Mouse (Mus musculus): ENCODE data around the gene Cyp26b1. TPM values are rescaled to one million over a fixed set of nuclear protein-coding genes. Genes with fewer than 3 reads are reported as not detected.

Gene Cyp26b1
- polyA plus RNA-seq, 1 experiment from 2014 or later = 5.7 TPM

DNA sequence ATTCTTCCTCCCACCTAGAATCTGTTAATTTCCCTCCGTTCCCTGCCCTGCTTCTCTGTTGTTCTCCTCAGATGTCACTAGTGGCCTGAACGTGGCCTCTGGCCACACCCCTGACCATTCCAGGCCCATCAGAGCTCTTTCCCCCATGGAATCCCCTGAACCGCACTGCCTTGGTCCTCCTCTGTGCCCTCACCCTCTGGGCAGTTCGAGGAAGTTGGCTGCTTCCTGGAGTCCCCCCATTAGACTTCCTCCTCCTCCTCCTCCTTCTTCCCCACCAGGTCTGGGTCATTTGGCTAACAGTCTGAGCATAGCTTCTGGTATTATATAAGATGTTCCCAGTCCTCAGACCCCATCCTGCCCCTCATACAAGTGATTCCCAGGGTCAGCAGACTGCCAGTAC is 53.8 kb downstream of the Cyp26b1 start:
- H3K27me3 ChIP-seq = no peaks in the 10 kb centered on the region
- H3K9me3 ChIP-seq = no peaks in the 10 kb centered on the region
- no peak for ATAC-seq (ENCODE audit: low read depth)
- no peak overlapping the region for H3K27ac ChIP-seq (replicated peaks)
- H3K9ac ChIP-seq = no peak overlapping the region
- H3K4me1 ChIP-seq (replicated peaks) = no peaks in the 10 kb centered on the region
- H3K4me2 ChIP-seq = no peak overlapping the region
- WGBS = 63% methylated on average over 4 of the region's 4 CpGs
- no peak overlapping the region for H3K4me3 ChIP-seq
- H3K36me3 ChIP-seq = no peaks in the 10 kb centered on the region

DNA sequence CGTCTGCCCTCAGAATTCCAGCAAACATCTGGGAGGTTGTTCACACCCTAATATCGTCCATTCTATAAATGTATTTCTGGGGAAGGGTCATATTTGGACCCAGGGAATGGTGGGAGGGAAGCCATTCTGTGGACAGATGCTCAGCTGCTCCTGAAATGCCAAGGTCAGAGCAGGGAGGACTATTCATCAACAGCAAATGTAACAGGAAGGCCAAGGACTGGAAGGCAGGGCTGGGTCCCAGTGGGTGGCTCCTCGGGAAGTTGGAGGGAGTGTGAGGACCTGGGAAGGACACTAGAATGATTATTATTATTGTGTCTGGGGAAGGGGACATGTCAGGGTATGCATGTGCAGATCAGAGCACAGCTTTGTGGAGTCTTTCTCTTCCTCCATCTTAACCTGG is 55.0 kb downstream of the Cyp26b1 start:
- Histone ChIP-seq H3K9me3 (no peaks in the 10 kb centered on the region), H3K27me3 (no peaks in the 10 kb centered on the region), H3K4me1 (replicated peaks) (no peaks in the 10 kb centered on the region), H3K4me2 (no peak overlapping the region), H3K27ac (replicated peaks) (no peak overlapping the region), H3K9ac (no peak overlapping the region), H3K4me3 (no peak overlapping the region), H3K36me3 (no peaks in the 10 kb centered on the region)
- 73% methylated on average over 3 of the region's 3 CpGs for WGBS
- ATAC-seq (ENCODE audit: low read depth) = no peak

DNA sequence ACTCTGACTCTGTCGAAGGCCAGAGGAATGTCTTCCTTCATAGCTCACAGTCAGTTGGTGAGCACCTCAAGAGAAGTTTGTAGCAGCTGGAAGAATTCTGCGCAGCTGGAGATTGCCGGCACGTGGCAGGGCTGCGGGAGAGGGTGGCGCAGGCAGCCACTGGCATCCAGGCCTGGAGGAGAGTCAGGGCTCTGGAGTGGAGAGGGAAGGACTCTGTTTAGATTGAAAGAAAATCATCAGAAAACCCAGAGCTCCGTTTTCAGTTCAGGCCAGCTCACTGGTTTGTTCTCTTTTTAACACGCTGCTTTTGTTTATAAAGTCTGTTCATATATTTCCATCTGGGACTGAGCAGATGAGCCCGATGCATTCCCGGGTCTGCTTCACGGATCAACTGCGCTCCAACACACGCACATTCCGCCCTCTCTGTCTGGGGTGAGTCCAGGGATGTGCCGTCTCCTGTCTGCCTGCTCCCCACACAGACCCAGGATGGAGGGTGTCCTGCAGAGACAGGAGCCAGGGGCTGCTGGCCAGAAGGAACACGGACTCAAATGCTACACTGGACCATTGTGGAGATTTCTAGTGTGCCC is 56.0 kb downstream of the Cyp26b1 start:
- Histone ChIP-seq H3K36me3 (no peaks in the 10 kb centered on the region), H3K9ac (no peak overlapping the region), H3K4me1 (replicated peaks) (no peaks in the 10 kb centered on the region), H3K4me3 (no peak overlapping the region), H3K27me3 (no peaks in the 10 kb centered on the region), H3K9me3 (no peaks in the 10 kb centered on the region), H3K4me2 (no peak overlapping the region), H3K27ac (replicated peaks) (no peak overlapping the region)
- no peak for ATAC-seq (ENCODE audit: low read depth)
- 79% methylated on average over 16 of the region's 16 CpGs for WGBS

DNA sequence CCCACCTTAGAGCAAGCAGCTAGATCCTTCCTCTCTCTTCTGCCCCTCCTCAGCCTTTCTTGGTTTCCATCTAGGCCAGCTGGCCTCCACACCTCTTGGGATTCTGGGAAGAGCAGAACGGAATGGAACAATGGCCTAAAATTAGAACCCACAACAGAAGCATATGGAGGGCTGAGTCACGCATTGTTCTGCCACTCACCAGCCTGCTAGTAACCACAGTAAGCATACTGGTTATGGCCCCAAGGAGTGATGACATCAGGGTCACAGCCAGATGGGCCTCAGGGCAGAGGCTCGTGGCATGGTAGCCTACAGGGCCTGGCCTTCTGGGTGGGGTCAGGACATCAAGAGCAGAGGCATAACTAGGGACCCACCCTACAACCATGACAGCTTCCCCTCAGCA is 58.8 kb downstream of the Cyp26b1 start:
- Histone ChIP-seq H3K9ac (no peak overlapping the region), H3K36me3 (no peaks in the 10 kb centered on the region), H3K4me3 (no peak overlapping the region), H3K4me2 (no peak overlapping the region), H3K27me3 (no peaks in the 10 kb centered on the region), H3K4me1 (replicated peaks) (no peaks in the 10 kb centered on the region), H3K9me3 (no peaks in the 10 kb centered on the region), H3K27ac (replicated peaks) (no peak overlapping the region)
- WGBS = 58% methylated on average over 3 of the region's 3 CpGs
- ATAC-seq (ENCODE audit: low read depth) = no peak

DNA sequence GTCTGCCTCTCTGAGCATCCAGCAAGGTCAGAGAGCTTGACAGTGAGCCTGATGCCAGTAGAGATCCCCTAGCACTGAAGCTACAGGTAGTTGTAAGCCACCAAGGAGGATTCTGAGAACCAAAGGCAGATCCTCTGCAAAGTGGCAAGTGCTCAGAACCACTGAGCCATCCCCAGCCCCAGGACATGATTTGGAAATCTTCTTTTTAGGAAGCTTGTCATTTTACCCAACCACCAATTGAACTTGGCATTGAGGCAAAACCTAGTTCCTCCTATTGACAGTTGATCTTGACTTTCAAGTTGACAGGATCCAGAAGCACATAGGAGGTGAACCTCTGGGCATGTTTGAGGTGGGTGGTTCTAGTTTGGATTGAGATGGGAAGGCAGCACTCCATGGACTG is 63.8 kb downstream of the Cyp26b1 start:
- no peak overlapping the region for H3K4me3 ChIP-seq
- H3K27ac ChIP-seq (replicated peaks) = no peak overlapping the region
- no peaks in the 10 kb centered on the region for H3K9me3 ChIP-seq
- no peaks in the 10 kb centered on the region for H3K27me3 ChIP-seq
- no peaks in the 10 kb centered on the region for H3K36me3 ChIP-seq
- no peak overlapping the region for H3K9ac ChIP-seq
- H3K4me1 ChIP-seq (replicated peaks) = no peaks in the 10 kb centered on the region
- no peak overlapping the region for H3K4me2 ChIP-seq
- ATAC-seq (ENCODE audit: low read depth) = no peak

DNA sequence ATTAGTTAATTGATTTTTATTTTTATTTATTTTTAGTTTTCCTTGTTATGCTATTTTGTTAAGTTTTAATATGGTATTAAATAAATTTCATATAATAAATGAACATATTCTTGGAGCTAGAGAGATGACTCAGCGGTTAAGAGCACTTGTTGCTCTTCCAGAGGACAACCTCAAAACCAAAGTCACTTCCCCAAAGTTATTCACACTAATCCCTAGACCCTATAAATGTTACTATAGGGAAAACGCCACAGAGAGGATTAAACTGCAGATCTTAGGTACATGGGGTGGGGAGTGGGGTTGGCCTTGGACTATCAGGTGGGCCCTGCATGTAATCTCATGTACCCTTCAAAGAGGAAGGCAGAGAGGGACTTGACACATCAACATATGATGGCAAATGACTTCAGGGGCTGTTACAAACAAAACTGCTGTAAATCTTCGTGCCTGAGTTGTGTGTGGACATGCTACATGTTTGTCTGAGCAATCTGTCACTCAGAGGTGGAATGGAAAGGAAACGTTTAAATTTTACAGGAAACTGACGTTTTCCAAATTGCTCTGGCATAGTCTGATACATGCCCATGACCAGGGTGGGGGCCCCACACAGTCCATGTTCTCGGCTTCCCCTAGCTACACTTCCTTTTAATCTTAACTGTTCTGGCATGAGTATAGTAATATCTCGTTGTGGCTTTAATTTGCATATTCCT is 68.7 kb downstream of the Cyp26b1 start:
- Histone ChIP-seq H3K4me3 (no peak overlapping the region), H3K36me3 (no peaks in the 10 kb centered on the region), H3K4me1 (replicated peaks) (no peaks in the 10 kb centered on the region), H3K27me3 (no peaks in the 10 kb centered on the region; the same call in 1 of the 2 replicates), H3K9ac (no peak overlapping the region), H3K27ac (replicated peaks) (no peak overlapping the region), H3K9me3 (no peaks in the 10 kb centered on the region), H3K4me2 (no peak overlapping the region)
- 82% methylated on average over 7 of the region's 7 CpGs for whole genome bisulfite sequencing
- ATAC-seq (ENCODE audit: low read depth) = no peak

Data from neural tube, embryonic 13.5 days (tissue).